Mouse (Mus musculus) liver, postnatal 0 days (tissue): ENCODE data around the gene Cask. TPM values are rescaled to one million over a fixed set of nuclear protein-coding genes. Genes with fewer than 3 reads are reported as not detected.

ENCODE experiments used
- ATAC-seq: fragments of 200-750 bp; cut with Nextera tagmentation; 2 replicates; pipeline ENCODE4 v1.8.0; 2017; ENCODE audit warnings: mild to moderate bottlenecking, moderate library complexity
- DNase-seq: peaks from one replicate; pipeline ENCODE4 v3.0.0-alpha.2; 2016
- H3K27ac ChIP-seq: fragments of 300-500 bp; sonication (generic); 2 replicates; pipeline ENCODE4 v1.5.1; 2014; ENCODE audit warnings: antibody characterized with exemption, moderate library complexity, mild to moderate bottlenecking, low read depth
- H3K27me3 ChIP-seq: fragments of 300-500 bp; sonication (generic); 2 replicates; pipeline ENCODE4 v1.6.1; 2014; ENCODE audit warnings: low read length, control low read depth, mixed read lengths; ENCODE audit not compliant: insufficient read depth
- H3K36me3 ChIP-seq: fragments of 300-500 bp; sonication (generic); replicated peaks from 2 replicates; pipeline ENCODE4 v1.6.1; 2014; ENCODE audit warnings: mild to moderate bottlenecking, control low read depth, low read length, moderate library complexity, mixed read lengths; ENCODE audit not compliant: insufficient read depth
- H3K4me1 ChIP-seq: fragments of 300-500 bp; sonication (generic); 2 replicates; pipeline ENCODE4 v1.6.1; 2014; ENCODE audit warnings: antibody characterized with exemption, mild to moderate bottlenecking, control low read depth; ENCODE audit not compliant: insufficient read depth
- H3K4me2 ChIP-seq: fragments of 300-500 bp; sonication (generic); 2 replicates; pipeline ENCODE4 v1.6.1; 2014; ENCODE audit warnings: low read depth, mild to moderate bottlenecking, low read length, moderate library complexity, mixed read lengths
- H3K4me3 ChIP-seq: fragments of 300-500 bp; sonication (generic); 2 replicates; pipeline ENCODE4 v1.5.1; 2014; ENCODE audit warnings: low read depth, low read length
- H3K9ac ChIP-seq: fragments of 300-500 bp; sonication (generic); replicated peaks from 2 replicates; pipeline ENCODE4 v1.6.1; 2014; ENCODE audit warnings: mild to moderate bottlenecking, moderate library complexity
- H3K9me3 ChIP-seq: fragments of 300-500 bp; sonication (generic); 2 replicates; pipeline ENCODE4 v1.6.1; 2016; ENCODE audit warnings: mild to moderate bottlenecking, control low read depth, low read length, mixed read lengths
- CTCF ChIP-seq: sonication (generic); IDR thresholded peaks from 2 replicates; pipeline ENCODE4 v1.5.1; 2016; ENCODE audit warnings: antibody characterized with exemption, low read depth
- EP300 ChIP-seq: IDR thresholded peaks from 2 replicates; pipeline ENCODE4 v1.6.1; 2016; ENCODE audit warnings: antibody characterized with exemption, low read depth, mild to moderate bottlenecking
- WGBS: fragments of 180-500 bp; shearing (Covaris S2); extraction: QIAGEN DNeasy Blood & Tissue Kit; methylation state at CpG from one replicate; pipeline ENCODE4 v1.1.7; 2014; ENCODE audit not compliant: insufficient replicate concordance; 5-methylcytosine and 5-hydroxymethylcytosine counted together
- polyA plus RNA-seq: library from polyadenylated mRNA; unstranded; fragments of >200 nt; fragmentation: Nextera tagmentation; extraction: Ambion mirVana; gene quantifications from 2 replicates; pipeline ENCODE4 v1.2.1, GENCODE M21; 2015

Gene Cask
- polyA plus RNA-seq, 1 experiment from 2014 or later: 1.9 TPM

- TF ChIP-seq CTCF: no peak
- no peak for TF ChIP-seq EP300
- ATAC-seq (no peak), DNase-seq (peak; percentile 12)
- Histone ChIP-seq H3K4me2 (peak overlapping the region; percentile 75), H3K9me3 (no peaks in the 10 kb centered on the region), H3K4me3 (peak overlapping the region; percentile 59), H3K27ac (peak overlapping the region; percentile 67; the same call in 1 of the 2 replicates), H3K4me1 (no peaks in the 10 kb centered on the region), H3K27me3 (no peaks in the 10 kb centered on the region), H3K36me3 (no peaks in the 10 kb centered on the region), H3K9ac (no peak overlapping the region)
- 19% methylated on average over 7 of the region's 7 CpGs for WGBS
Observed at GRCm38 (mm10) chrX:13847502-13847851, 3.7 kb downstream of the Cask start.

GRCm38 (mm10) chrX:13846653-13847501, 4.3 kb downstream of the Cask start:
- H3K27ac ChIP-seq: peak overlapping the region; percentile 67
- no peaks in the 10 kb centered on the region for H3K9me3 ChIP-seq
- H3K4me2 ChIP-seq: peak overlapping the region; percentile 75
- DNase-seq (peak; percentile 87), ATAC-seq (peak; percentile 93)
- H3K4me3 ChIP-seq: peak overlapping the region; percentile 59
- no peaks in the 10 kb centered on the region for H3K27me3 ChIP-seq
- TF ChIP-seq CTCF: peak; percentile 31
- TF ChIP-seq EP300: no peak
- H3K36me3 ChIP-seq: no peaks in the 10 kb centered on the region
- H3K4me1 ChIP-seq: no peaks in the 10 kb centered on the region
- H3K9ac ChIP-seq: peak overlapping the region; percentile 64
- WGBS: 12% methylated on average over 34 of the region's 59 CpGs

GRCm38 (mm10) chrX:13845858-13846652, 5.1 kb downstream of the Cask start:
- TF ChIP-seq CTCF: peak; percentile 12; the same call in 1 of the 2 replicates
- TF ChIP-seq EP300: no peak
- Histone ChIP-seq H3K4me3 (peak overlapping the region; percentile 59), H3K4me2 (peak overlapping the region; percentile 75), H3K27ac (peak overlapping the region; percentile 67), H3K36me3 (no peaks in the 10 kb centered on the region), H3K9me3 (no peaks in the 10 kb centered on the region), H3K27me3 (no peaks in the 10 kb centered on the region), H3K9ac (peak overlapping the region; percentile 64), H3K4me1 (no peaks in the 10 kb centered on the region)
- ATAC-seq (peak; percentile 57), DNase-seq (peak; percentile 21)
- 24% methylated on average over 50 of the region's 100 CpGs for WGBS

GRCm38 (mm10) chrX:13845141-13845857, 5.9 kb downstream of the Cask start:
- WGBS: 21% methylated on average over 22 of the region's 22 CpGs
- TF ChIP-seq CTCF: no peak
- no peak for TF ChIP-seq EP300
- H3K4me3 ChIP-seq: peak overlapping the region; percentile 59
- H3K4me1 ChIP-seq: no peaks in the 10 kb centered on the region
- no peak overlapping the region for H3K27ac ChIP-seq
- peak overlapping the region; percentile 75 for H3K4me2 ChIP-seq
- DNase-seq: peak; percentile 11
- H3K36me3 ChIP-seq: no peaks in the 10 kb centered on the region
- no peak for ATAC-seq
- H3K9me3 ChIP-seq: no peaks in the 10 kb centered on the region
- H3K27me3 ChIP-seq: no peaks in the 10 kb centered on the region
- peak overlapping the region; percentile 64 for H3K9ac ChIP-seq

DNA sequence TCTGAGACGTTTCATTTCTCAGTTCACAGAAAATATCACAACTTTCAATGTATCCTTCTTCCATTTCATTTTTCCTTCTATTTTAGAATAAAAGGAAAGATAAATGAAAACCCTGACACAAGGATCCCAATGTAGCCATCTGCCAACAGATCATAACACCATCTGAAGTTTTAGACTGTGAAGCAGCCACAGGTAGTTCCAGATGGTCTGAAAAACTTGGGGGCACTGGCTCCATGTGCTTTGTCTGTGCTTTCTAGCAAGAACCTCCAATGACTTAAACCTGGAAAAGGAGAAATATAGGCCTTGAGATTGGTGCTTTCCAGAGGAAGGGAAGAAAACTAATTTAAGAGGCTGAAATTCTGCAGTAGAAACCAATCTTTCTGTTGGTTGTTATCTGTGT, 28.4 kb downstream of the Cask start:
- Histone ChIP-seq H3K4me2 (no peak overlapping the region), H3K9ac (no peak overlapping the region), H3K36me3 (no peaks in the 10 kb centered on the region), H3K9me3 (no peaks in the 10 kb centered on the region), H3K27me3 (no peaks in the 10 kb centered on the region), H3K4me1 (no peaks in the 10 kb centered on the region), H3K4me3 (no peak overlapping the region), H3K27ac (no peak overlapping the region)
- ATAC-seq (no peak), DNase-seq (no peak)
- TF ChIP-seq EP300 (no peak), CTCF (no peak)
- 61% methylated on average over 1 of the region's 1 CpGs for WGBS
